Mouse (Mus musculus) CH12.LX (cell line): ENCODE results near the gene Rnf144b. TPM values are rescaled to one million over a fixed set of nuclear protein-coding genes. Genes with fewer than 3 reads are reported as not detected.

Experiments
- DNase-seq: peaks from one replicate; pipeline ENCODE4 v3.0.0-alpha.2; 2013; ENCODE audit errors: extremely low read depth
- H3K27ac ChIP-seq: 2 replicates; pipeline ENCODE4 v1.5.1; 2012; ENCODE audit warnings: low read depth, mild to moderate bottlenecking, control low read depth, moderate library complexity; ENCODE audit not compliant: insufficient read depth
- H3K27me3 ChIP-seq: replicated peaks from 2 replicates; pipeline ENCODE3; 2012; ENCODE audit warnings: inconsistent platforms
- H3K36me3 ChIP-seq, 2 experiments: replicated peaks in 1 of 2; 2 replicates each; pipeline versions ENCODE3 to v1.6.1; 2012; ENCODE audit warnings: inconsistent platforms in 1 of 2, low read length in 1 of 2, mild to moderate bottlenecking in 1 of 2, mixed read lengths in 1 of 2, moderate library complexity in 1 of 2; ENCODE audit not compliant: control insufficient read depth in 1 of 2, insufficient read depth in 1 of 2
- H3K4me1 ChIP-seq, 2 experiments: 2 replicates each; pipeline ENCODE4 v1.6.1; 2012; ENCODE audit warnings: inconsistent platforms in 1 of 2, moderate library complexity in 1 of 2; ENCODE audit not compliant: insufficient read depth in 2 of 2, control insufficient read depth in 1 of 2
- H3K4me2 ChIP-seq: 2 replicates; pipeline ENCODE4 v1.6.1; 2012; ENCODE audit warnings: low read depth, mild to moderate bottlenecking, control low read depth; ENCODE audit not compliant: poor library complexity, insufficient read depth, severe bottlenecking
- H3K4me3 ChIP-seq, 3 experiments: fragments of 150-350 bp in 1 of 3; sonication (generic) in 1 of 3; replicated peaks in 1 of 3; 2 replicates each; pipeline versions ENCODE3 to v1.5.1; 2011 to 2012; ENCODE audit warnings: low read depth in 2 of 3, low read length in 2 of 3, mild to moderate bottlenecking in 2 of 3, moderate library complexity in 2 of 3, control low read depth in 1 of 3, improper control_type of control experiment in 1 of 3, inconsistent platforms in 1 of 3, mixed read lengths in 1 of 3; ENCODE audit not compliant: poor library complexity in 1 of 3
- H3K79me2 ChIP-seq: replicated peaks from 2 replicates; pipeline ENCODE4 v1.6.1; 2012; ENCODE audit warnings: mild to moderate bottlenecking, moderate library complexity; ENCODE audit not compliant: control insufficient read depth, poor library complexity, insufficient read depth, severe bottlenecking; ENCODE audit errors: extremely low read depth
- H3K9ac ChIP-seq: 2 replicates; pipeline ENCODE4 v1.6.1; 2012; ENCODE audit warnings: low read depth, mild to moderate bottlenecking, control low read depth, moderate library complexity; ENCODE audit not compliant: insufficient read depth
- H3K9me3 ChIP-seq: replicated peaks from 2 replicates; pipeline ENCODE3; 2012; ENCODE audit warnings: low read length, inconsistent platforms, mixed read lengths
- BHLHE40 ChIP-seq: IDR thresholded peaks from 2 replicates; pipeline ENCODE4 v1.6.1; 2011; ENCODE audit warnings: mild to moderate bottlenecking, low read depth, low read length, improper control_type of control experiment
- CHD1 ChIP-seq: IDR thresholded peaks from 2 replicates; pipeline ENCODE4 v1.6.1; 2012; ENCODE audit warnings: low read depth, low read length, improper control_type of control experiment, inconsistent platforms
- CHD2 ChIP-seq: IDR thresholded peaks from 2 replicates; pipeline ENCODE4 v1.6.1; 2011; ENCODE audit warnings: low read length, improper control_type of control experiment
- CTCF ChIP-seq, 2 experiments: IDR thresholded peaks in 1 of 2; conservative IDR thresholded peaks in 1 of 2; 2 replicates each; pipeline ENCODE4 v1.5.1; 2011 to 2012; ENCODE audit warnings: low read depth in 2 of 2, low read length in 2 of 2, improper control_type of control experiment in 1 of 2, inconsistent platforms in 1 of 2, mild to moderate bottlenecking in 1 of 2, moderate library complexity in 1 of 2
- E2F4 ChIP-seq: IDR thresholded peaks from 2 replicates; pipeline ENCODE4 v1.6.1; 2011; ENCODE audit warnings: low read depth, low read length, improper control_type of control experiment; ENCODE audit not compliant: insufficient replicate concordance
- ELF1 ChIP-seq: IDR thresholded peaks from 2 replicates; pipeline ENCODE4 v1.6.1; 2014; ENCODE audit warnings: low read depth, mild to moderate bottlenecking, inconsistent platforms, low read length, improper control_type of control experiment
- ETS1 ChIP-seq: conservative IDR thresholded peaks from 2 replicates; pipeline ENCODE4 v1.6.1; 2012; ENCODE audit warnings: low read depth, mild to moderate bottlenecking, inconsistent platforms, low read length, improper control_type of control experiment, moderate library complexity
- GABPA ChIP-seq: IDR thresholded peaks from 2 replicates; pipeline ENCODE4 v1.6.1; 2012; ENCODE audit warnings: low read depth, low read length, improper control_type of control experiment, inconsistent platforms; ENCODE audit not compliant: insufficient replicate concordance
- JUN ChIP-seq: IDR thresholded peaks from 2 replicates; pipeline ENCODE4 v1.6.1; 2011; ENCODE audit warnings: low read depth, mild to moderate bottlenecking, low read length, improper control_type of control experiment, moderate library complexity; ENCODE audit not compliant: insufficient read depth
- JUND ChIP-seq: conservative IDR thresholded peaks from 2 replicates; pipeline ENCODE4 v1.6.1; 2011; ENCODE audit warnings: low read depth, low read length, improper control_type of control experiment
- KAT2A ChIP-seq: IDR thresholded peaks from 2 replicates; pipeline ENCODE4 v1.6.1; 2012; ENCODE audit warnings: low read length, improper control_type of control experiment, inconsistent platforms; ENCODE audit not compliant: insufficient replicate concordance
- MAFK ChIP-seq: IDR thresholded peaks from 2 replicates; pipeline ENCODE4 v1.6.1; 2011; ENCODE audit warnings: low read length, improper control_type of control experiment; ENCODE audit not compliant: insufficient replicate concordance
- MAX ChIP-seq: IDR thresholded peaks from 2 replicates; pipeline ENCODE4 v1.6.1; 2011; ENCODE audit warnings: low read length, improper control_type of control experiment
- MAZ ChIP-seq: IDR thresholded peaks from 2 replicates; pipeline ENCODE4 v1.6.1; 2012; ENCODE audit warnings: low read depth, mild to moderate bottlenecking, inconsistent platforms, low read length, improper control_type of control experiment, moderate library complexity
- MEF2A ChIP-seq: IDR thresholded peaks from 2 replicates; pipeline ENCODE4 v1.6.1; 2014; ENCODE audit warnings: low read depth, mild to moderate bottlenecking, inconsistent platforms, low read length, improper control_type of control experiment, borderline replicate concordance
- NELFE ChIP-seq: IDR thresholded peaks from 2 replicates; pipeline ENCODE4 v1.6.1; 2011; ENCODE audit warnings: low read depth, low read length, improper control_type of control experiment
- PAX5 ChIP-seq: IDR thresholded peaks from 2 replicates; pipeline ENCODE4 v1.6.1; 2012; ENCODE audit warnings: low read length, inconsistent platforms, mixed read lengths
- POLR2A ChIP-seq: IDR thresholded peaks from 2 replicates; pipeline ENCODE4 v1.6.1; 2011; ENCODE audit warnings: low read depth, mild to moderate bottlenecking, improper control_type of control experiment, low read length
- POLR2AphosphoS2 ChIP-seq: IDR thresholded peaks from 2 replicates; pipeline ENCODE4 v1.6.1; 2011; ENCODE audit warnings: low read depth, low read length, improper control_type of control experiment
- SIN3A ChIP-seq: IDR thresholded peaks from 2 replicates; pipeline ENCODE4 v1.6.1; 2012; ENCODE audit warnings: low read length, improper control_type of control experiment, inconsistent platforms
- TBP ChIP-seq: conservative IDR thresholded peaks from 2 replicates; pipeline ENCODE4 v1.6.1; 2011; ENCODE audit warnings: low read depth, low read length, improper control_type of control experiment
- TCF12 ChIP-seq: IDR thresholded peaks from 2 replicates; pipeline ENCODE4 v1.6.1; 2014; ENCODE audit warnings: low read depth, mild to moderate bottlenecking, inconsistent platforms, low read length, improper control_type of control experiment
- USF1 ChIP-seq: IDR thresholded peaks from 2 replicates; pipeline ENCODE4 v1.6.1; 2014; ENCODE audit warnings: low read depth, mild to moderate bottlenecking, inconsistent platforms, low read length, improper control_type of control experiment
- ZC3H11A ChIP-seq: IDR thresholded peaks from 2 replicates; pipeline ENCODE4 v1.6.1; 2012; ENCODE audit warnings: low read depth, mild to moderate bottlenecking, inconsistent platforms, low read length, improper control_type of control experiment
- ZNF384 ChIP-seq: IDR thresholded peaks from 2 replicates; pipeline ENCODE4 v1.6.1; 2012; ENCODE audit warnings: low read depth, low read length, improper control_type of control experiment, inconsistent platforms
- dilution Hi-C: fragments of 300-500 bp; cut with MboI; formaldehyde crosslinking; loops from 2 replicates; pipeline ENCODE4 v1.14.3; 2020; ENCODE audit warnings: low sequenced_read_pairs; ENCODE audit not compliant: extremely low pct_unique_long_range_greater_than_20kb, extremely low pct_ligation_motif_present
- in situ Hi-C: fragments of 300-500 bp; cut with MboI; formaldehyde crosslinking; loops from 3 replicates; pipeline ENCODE4 v1.14.3; 2019; ENCODE audit warnings: low sequenced_read_pairs, low pct_ligation_motif_present, low pct_unique_long_range_greater_than_20kb, mixed read lengths
- polyA plus RNA-seq: library from polyadenylated mRNA; unstranded; fragments of >175 nt; gene quantifications from 2 replicates; pipeline ENCODE4 v1.2.1, GENCODE M21; 2012; ENCODE audit warnings: low read depth; ENCODE audit not compliant: insufficient read length
- total RNA-seq, 2 experiments: library from RNA; depleted of rRNA; stranded (reverse); fragments of 300-350 nt in 1 of 2; fragments of >200 nt in 1 of 2; gene quantifications; 2 replicates each; pipeline ENCODE4 v1.2.3; 2012 to 2014

The Rnf144b gene
- total RNA-seq (2012; rRNA removed) (not detected in 2 replicates), total RNA-seq (2014; rRNA removed) (not detected in 2 replicates), polyA plus RNA-seq (not detected in 2 replicates)

DNA sequence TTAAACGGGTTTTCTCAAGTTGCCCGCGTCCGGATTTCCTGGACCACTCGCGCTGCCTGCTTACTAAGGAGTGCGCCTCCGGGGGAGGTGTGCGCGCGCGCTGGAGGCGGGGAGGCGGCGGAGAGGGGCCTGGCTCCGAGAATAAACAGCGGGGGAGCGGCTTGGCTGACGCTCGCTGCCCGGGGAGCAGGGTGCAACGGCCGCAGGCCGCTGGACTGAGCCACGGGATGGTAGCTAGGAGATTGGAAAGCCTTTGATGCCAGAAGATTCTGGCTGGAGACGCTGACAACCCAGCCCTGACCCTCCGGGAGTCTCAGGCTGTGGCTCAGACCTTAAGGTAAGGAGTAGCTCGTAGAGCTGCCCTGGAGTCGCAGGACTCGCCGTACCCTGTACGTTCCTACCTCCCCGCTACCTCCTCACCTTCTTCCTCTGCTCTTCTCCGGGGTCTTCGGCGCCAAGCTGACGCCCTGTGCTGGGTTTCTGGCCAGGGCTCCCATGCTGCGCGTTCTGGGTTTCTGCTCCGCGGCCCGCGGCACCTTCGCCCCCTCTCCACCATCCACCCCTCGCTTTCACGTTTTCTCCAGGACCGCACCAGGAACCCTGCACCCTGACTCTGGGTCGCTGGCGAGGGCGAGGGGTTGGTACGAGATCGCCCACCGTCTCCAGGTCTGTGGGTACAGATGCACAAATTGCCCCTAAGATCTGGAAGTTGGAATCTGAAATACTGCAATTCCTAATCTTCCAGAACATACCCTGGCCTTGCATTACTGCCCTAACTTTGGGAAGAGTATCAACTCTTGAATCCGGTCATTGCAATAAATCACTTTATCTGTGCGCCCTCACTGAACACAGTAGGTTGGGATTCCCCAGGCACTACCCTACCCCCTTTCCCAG, at the start of gene Rnf144b:
Gene Rnf144b (plus strand): TSS at position 120 of the 894 bp plus-strand sequence.
- Histone ChIP-seq H3K4me3 (no peak within 1 kb of the TSS), H3K4me2 (no peak within 1 kb of the TSS), H3K36me3 (no peaks in the 10 kb centered on the region), H3K9me3 (no peaks in the 10 kb centered on the region), H3K79me2 (no peaks in the 10 kb centered on the region), H3K27me3 (no peaks in the 10 kb centered on the region), H3K4me1 (no peaks in the 10 kb centered on the region), H3K9ac (no peak within 1 kb of the TSS), H3K27ac (no peak within 1 kb of the TSS)
- no peak for DNase-seq
- no peak for TF ChIP-seq ELF1
- TF ChIP-seq TCF12: no peak
- TF ChIP-seq TBP: no peak
- TF ChIP-seq CHD2: no peak
- no peak for TF ChIP-seq BHLHE40
- no peak for TF ChIP-seq JUND
- no peak for TF ChIP-seq USF1
- no peak for TF ChIP-seq CHD1
- no peak for TF ChIP-seq CTCF (conservative IDR thresholded peaks at IDR 0.05 in 1 of 2, IDR thresholded peaks at IDR 0.05 in 1 of 2; ENCODE audit: low read depth in 2 of 2, low read length in 2 of 2)
- no peak for TF ChIP-seq GABPA
- no peak for TF ChIP-seq POLR2AphosphoS2
- TF ChIP-seq E2F4: no peak
- TF ChIP-seq MAZ: no peak
- in situ Hi-C loops (no loop called here), dilution Hi-C loops (no loop called here)

DNA sequence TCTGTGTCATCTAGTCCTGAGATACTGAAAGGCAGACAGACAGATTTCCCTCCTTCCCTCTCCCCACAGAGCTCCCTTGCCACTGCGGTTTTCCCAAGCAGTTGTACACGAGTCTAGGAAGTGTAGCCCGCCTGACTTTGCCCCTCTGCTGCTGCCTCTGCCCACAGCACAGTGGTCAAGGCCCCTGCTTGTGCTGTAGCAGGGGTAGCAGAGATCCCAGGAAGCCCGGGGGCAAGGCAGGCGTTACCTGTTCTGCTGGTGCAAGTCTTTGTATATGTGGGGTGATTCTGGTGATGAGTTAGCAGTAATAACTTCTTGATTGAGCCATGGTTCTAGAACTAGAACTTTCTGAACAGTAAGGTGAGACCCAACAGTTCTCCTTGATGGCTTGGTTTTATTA, 46.3 kb upstream of the Rnf144b start:
- Histone ChIP-seq H3K4me1 (no peaks in the 10 kb centered on the region), H3K4me3 (no peak overlapping the region), H3K79me2 (no peaks in the 10 kb centered on the region), H3K36me3 (peaks cover 5 to 89% of the 10 kb centered on the region in 2 experiments), H3K4me2 (no peak overlapping the region), H3K27me3 (no peaks in the 10 kb centered on the region), H3K9ac (no peak overlapping the region), H3K27ac (no peak overlapping the region), H3K9me3 (no peaks in the 10 kb centered on the region)
- dilution Hi-C loops: no loop called here
- in situ Hi-C loops: no loop called here
- TF ChIP-seq POLR2AphosphoS2: no peak
- TF ChIP-seq MAX: no peak
- TF ChIP-seq KAT2A: no peak
- no peak for TF ChIP-seq USF1
- no peak for TF ChIP-seq POLR2A
- no peak for TF ChIP-seq PAX5
- no peak for TF ChIP-seq SIN3A
- TF ChIP-seq NELFE: no peak
- no peak for TF ChIP-seq MAFK
- no peak for TF ChIP-seq ETS1
- TF ChIP-seq ZNF384: no peak
- no peak for TF ChIP-seq MAZ
- TF ChIP-seq ZC3H11A: no peak
- no peak for TF ChIP-seq CTCF (conservative IDR thresholded peaks at IDR 0.05 in 1 of 2, IDR thresholded peaks at IDR 0.05 in 1 of 2; ENCODE audit: low read depth in 2 of 2, low read length in 2 of 2)
- TF ChIP-seq MEF2A: no peak
- TF ChIP-seq TBP: no peak
- no peak for TF ChIP-seq E2F4
- no peak for TF ChIP-seq JUN
- no peak for TF ChIP-seq TCF12
- DNase-seq: no peak
